Mouse (Mus musculus) liver, embryonic 14.5 days (tissue): ENCODE measurements around the gene Nos1ap. TPM values are rescaled to one million over a fixed set of nuclear protein-coding genes. Genes with fewer than 3 reads are reported as not detected.

Source experiments
- ATAC-seq: fragments of 200-750 bp; cut with Nextera tagmentation; 2 replicates; pipeline ENCODE4 v1.8.0; 2017; ENCODE audit warnings: moderate number of reproducible peaks, mild to moderate bottlenecking, moderate library complexity; ENCODE audit not compliant: insufficient read depth
- DNase-seq, 3 experiments: peaks; one replicate each; pipeline ENCODE4 v3.0.0-alpha.2; 2012 to 2013; ENCODE audit warnings: low read depth in 3 of 3, low spot score in 3 of 3
- H3K27ac ChIP-seq: fragments of 300-500 bp; sonication (generic); 2 replicates; pipeline ENCODE4 v1.5.1; 2014; ENCODE audit warnings: moderate library complexity, mild to moderate bottlenecking, control low read depth, inconsistent platforms
- H3K27me3 ChIP-seq: fragments of 300-500 bp; sonication (generic); 2 replicates; pipeline ENCODE4 v1.6.1; 2014; ENCODE audit warnings: mild to moderate bottlenecking, low read length, moderate library complexity; ENCODE audit not compliant: control insufficient read depth, insufficient read depth
- H3K36me3 ChIP-seq: fragments of 300-500 bp; sonication (generic); replicated peaks from 2 replicates; pipeline ENCODE4 v1.6.1; 2014; ENCODE audit warnings: low read depth; ENCODE audit not compliant: control insufficient read depth, insufficient read depth
- H3K4me1 ChIP-seq, 2 experiments: fragments of 200-500 bp in 1 of 2; fragments of 300-500 bp in 1 of 2; sonication (generic) in 1 of 2; replicated peaks; 2 replicates each; pipeline ENCODE4 v1.6.1; 2012 to 2014; ENCODE audit warnings: antibody characterized with exemption in 1 of 2, inconsistent platforms in 1 of 2, low read length in 1 of 2; ENCODE audit not compliant: control insufficient read depth in 2 of 2, insufficient read depth in 2 of 2
- H3K4me2 ChIP-seq: fragments of 300-500 bp; sonication (generic); 2 replicates; pipeline ENCODE4 v1.6.1; 2014; ENCODE audit warnings: low read depth, mild to moderate bottlenecking, control low read depth, moderate library complexity
- H3K4me3 ChIP-seq, 2 experiments: fragments of 200-500 bp in 1 of 2; fragments of 300-500 bp in 1 of 2; sonication (generic) in 1 of 2; 2 replicates each; pipeline ENCODE4 v1.5.1; 2012 to 2014; ENCODE audit warnings: low read depth in 2 of 2, low read length in 2 of 2, mild to moderate bottlenecking in 2 of 2, control low read depth in 1 of 2, inconsistent platforms in 1 of 2, moderate library complexity in 1 of 2; ENCODE audit not compliant: insufficient read depth in 1 of 2
- H3K9ac ChIP-seq: fragments of 300-500 bp; sonication (generic); replicated peaks from 2 replicates; pipeline ENCODE4 v1.6.1; 2014; ENCODE audit warnings: mild to moderate bottlenecking, control low read depth, moderate library complexity
- H3K9me3 ChIP-seq: fragments of 300-500 bp; sonication (generic); 2 replicates; pipeline ENCODE4 v1.6.1; 2016; ENCODE audit warnings: low read length, mixed read lengths; ENCODE audit not compliant: control insufficient read depth
- CTCF ChIP-seq: IDR thresholded peaks from 2 replicates; pipeline ENCODE4 v1.5.1; 2016; ENCODE audit warnings: antibody characterized with exemption, low read depth, control low read depth
- EP300 ChIP-seq: IDR thresholded peaks from 2 replicates; pipeline ENCODE4 v1.6.1; 2016; ENCODE audit warnings: antibody characterized with exemption, low read depth
- WGBS: fragments of 180-500 bp; shearing (Covaris S2); extraction: QIAGEN DNeasy Blood & Tissue Kit; methylation state at CpG from one replicate; pipeline ENCODE4 v1.1.7; 2014; ENCODE audit not compliant: insufficient replicate concordance; 5-methylcytosine and 5-hydroxymethylcytosine counted together
- polyA plus RNA-seq, 2 experiments: library from polyadenylated mRNA; depleted of rRNA in 1 of 2; stranded (reverse) in 1 of 2; unstranded in 1 of 2; fragments of >200 nt; fragmentation: Nextera tagmentation in 1 of 2; extraction: Ambion mirVana in 1 of 2; gene quantifications; 2 replicates each; pipeline versions ENCODE4 v1.2.1 to v1.2.3; 2012 to 2014

Gene Nos1ap
- polyA plus RNA-seq, 2 experiments: 1.8 to 2.2 TPM

DNA sequence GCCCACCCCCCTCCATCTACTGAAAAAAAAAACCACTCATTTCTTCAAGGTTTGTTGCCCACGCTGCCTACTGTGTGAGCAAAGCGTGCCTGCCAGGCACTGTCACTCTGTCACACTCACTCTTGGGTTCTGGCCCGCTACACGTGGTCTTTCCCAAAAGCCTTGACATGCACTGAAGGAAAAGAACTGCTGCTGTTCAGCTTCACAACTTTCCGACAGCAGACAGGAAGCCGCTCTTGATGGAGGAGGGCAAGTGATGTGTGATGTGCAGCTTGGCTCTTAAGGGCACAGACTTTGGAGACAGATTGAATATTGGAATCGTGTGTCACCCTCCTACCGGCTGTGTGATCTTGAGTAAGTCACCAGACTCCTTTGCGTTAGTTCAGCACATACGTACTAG lies 149.3 kb downstream of the Nos1ap start:
- H3K27me3 ChIP-seq: no peaks in the 10 kb centered on the region
- TF ChIP-seq CTCF (no peak), EP300 (no peak)
- WGBS: 69% methylated on average over 10 of the region's 10 CpGs
- H3K4me1 ChIP-seq: no peaks in the 10 kb centered on the region
- no peak overlapping the region for H3K4me3 ChIP-seq
- ATAC-seq (no peak), DNase-seq (no peak)
- no peak overlapping the region for H3K9ac ChIP-seq
- H3K9me3 ChIP-seq: no peaks in the 10 kb centered on the region
- no peaks in the 10 kb centered on the region for H3K36me3 ChIP-seq
- no peak overlapping the region for H3K27ac ChIP-seq
- no peak overlapping the region for H3K4me2 ChIP-seq

- no peak for DNase-seq
- no peaks in the 10 kb centered on the region for H3K9me3 ChIP-seq
- no peak overlapping the region for H3K9ac ChIP-seq
- H3K27ac ChIP-seq: no peak overlapping the region
- H3K36me3 ChIP-seq: no peaks in the 10 kb centered on the region
- TF ChIP-seq CTCF: no peak
- TF ChIP-seq EP300: no peak
- ATAC-seq: no peak
- no peak overlapping the region for H3K4me2 ChIP-seq
- H3K4me1 ChIP-seq: no peaks in the 10 kb centered on the region
- H3K27me3 ChIP-seq: no peaks in the 10 kb centered on the region
- WGBS: 59% methylated on average over 7 of the region's 7 CpGs
- no peak overlapping the region for H3K4me3 ChIP-seq
Observed at GRCm38 (mm10) chr1:170438471-170439151, 151.1 kb downstream of the Nos1ap start.

- WGBS: 67% methylated on average over 4 of the region's 4 CpGs
- no peak overlapping the region for H3K27ac ChIP-seq
- H3K4me3 ChIP-seq: no peak overlapping the region
- H3K9ac ChIP-seq: no peak overlapping the region
- TF ChIP-seq EP300: no peak
- no peak for TF ChIP-seq CTCF
- no peaks in the 10 kb centered on the region for H3K9me3 ChIP-seq
- no peaks in the 10 kb centered on the region for H3K4me1 ChIP-seq
- H3K27me3 ChIP-seq: no peaks in the 10 kb centered on the region
- no peak overlapping the region for H3K4me2 ChIP-seq
- DNase-seq (no peak), ATAC-seq (no peak)
- H3K36me3 ChIP-seq: no peaks in the 10 kb centered on the region
Observed at GRCm38 (mm10) chr1:170434146-170434545, 155.5 kb downstream of the Nos1ap start.

GRCm38 (mm10) chr1:170433661-170434060 lies 156.0 kb downstream of the Nos1ap start:
- DNase-seq: no peak
- Histone ChIP-seq H3K9me3 (no peaks in the 10 kb centered on the region), H3K27me3 (no peaks in the 10 kb centered on the region)

GRCm38 (mm10) chr1:170432288-170432687 lies 157.4 kb downstream of the Nos1ap start:
- Histone ChIP-seq H3K27me3 (no peaks in the 10 kb centered on the region), H3K36me3 (no peaks in the 10 kb centered on the region), H3K4me1 (no peaks in the 10 kb centered on the region), H3K4me3 (no peak overlapping the region), H3K27ac (no peak overlapping the region), H3K4me2 (no peak overlapping the region), H3K9me3 (no peaks in the 10 kb centered on the region), H3K9ac (no peak overlapping the region)
- no peak for TF ChIP-seq EP300
- TF ChIP-seq CTCF: no peak
- DNase-seq (no peak), ATAC-seq (no peak)
- WGBS: 51% methylated on average over 5 of the region's 5 CpGs

More at GRCm38 (mm10) chr1:170433661-170434060, 156.0 kb downstream of the Nos1ap start:
- H3K4me2 ChIP-seq: no peak overlapping the region
- no peaks in the 10 kb centered on the region for H3K36me3 ChIP-seq
- H3K4me1 ChIP-seq: no peaks in the 10 kb centered on the region
- TF ChIP-seq CTCF: no peak
- no peak for TF ChIP-seq EP300
- ATAC-seq: no peak
- no peak overlapping the region for H3K27ac ChIP-seq
- no peak overlapping the region for H3K4me3 ChIP-seq
- no peak overlapping the region for H3K9ac ChIP-seq
